Mouse (Mus musculus): ENCODE results near the gene Cpne6. TPM values are rescaled to one million over a fixed set of nuclear protein-coding genes. Genes with fewer than 3 reads are reported as not detected.

The Cpne6 gene
- polyA plus RNA-seq, 1 experiment = not detected

DNA sequence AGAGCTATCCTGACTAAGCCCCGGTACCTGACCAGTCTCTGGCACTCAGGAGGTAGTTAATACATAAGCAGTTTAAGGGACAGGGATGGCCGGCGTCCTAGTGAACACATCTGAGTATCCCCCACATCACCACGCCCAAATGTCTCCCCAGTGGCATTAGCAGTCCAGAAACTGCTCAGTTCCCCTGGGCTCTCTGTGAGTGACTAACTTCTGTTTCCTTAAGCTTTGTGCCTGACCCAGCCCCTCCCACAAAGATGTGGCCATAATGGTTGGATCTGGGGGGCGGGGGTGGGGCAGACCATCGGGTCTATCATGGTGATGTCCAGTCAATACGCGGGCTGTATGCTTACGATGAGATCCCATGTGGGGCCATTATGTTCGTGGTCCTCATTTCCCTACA, 705 bp upstream of the Cpne6 start:
- peaks cover 95% of the 10 kb centered on the region for H3K27me3 ChIP-seq (ENCODE audit: control insufficient read depth, insufficient read depth, insufficient read length)
- H3K4me2 ChIP-seq (ENCODE audit: low read depth) = no peak overlapping the region
- H3K36me3 ChIP-seq (ENCODE audit: control insufficient read depth, insufficient read depth) = no peaks in the 10 kb centered on the region
- H3K4me3 ChIP-seq = no peak overlapping the region
- no peaks in the 10 kb centered on the region for H3K79me2 ChIP-seq (ENCODE audit: control insufficient read depth, insufficient read depth)
- no peak overlapping the region for H3ac ChIP-seq (ENCODE audit: control insufficient read depth, insufficient read length)
- no peak for TF ChIP-seq E2F4 (IDR thresholded peaks at IDR 0.05; ENCODE audit: insufficient read depth)

DNA sequence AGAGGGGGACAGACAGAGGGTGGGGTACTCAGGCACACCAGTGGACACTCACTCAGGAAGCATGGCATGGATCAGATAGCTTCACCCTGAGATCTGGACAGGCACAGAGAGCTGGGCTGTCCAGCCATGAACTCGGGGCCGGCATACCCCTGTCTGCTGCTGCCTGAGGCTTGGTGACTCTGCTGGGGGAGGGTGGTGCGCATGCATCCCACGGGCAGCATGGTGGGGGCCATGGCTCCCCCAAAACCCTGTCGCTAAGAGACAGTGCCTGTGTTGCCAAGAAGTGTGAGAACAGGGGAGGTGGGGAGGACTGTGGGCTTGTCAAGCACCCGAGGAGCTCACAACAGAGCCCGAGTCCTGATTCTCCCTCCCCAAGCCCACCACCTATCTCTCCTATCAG, 792 bp downstream of the Cpne6 start:
- Histone ChIP-seq H3K36me3 (ENCODE audit: control insufficient read depth, insufficient read depth) (no peaks in the 10 kb centered on the region), H3K4me2 (ENCODE audit: low read depth) (no peak overlapping the region), H3K27me3 (ENCODE audit: control insufficient read depth, insufficient read depth, insufficient read length) (peaks cover 97% of the 10 kb centered on the region), H3K4me3 (no peak overlapping the region), H3ac (ENCODE audit: control insufficient read depth, insufficient read length) (no peak overlapping the region), H3K79me2 (ENCODE audit: control insufficient read depth, insufficient read depth) (no peaks in the 10 kb centered on the region)
- TF ChIP-seq POLR2A (IDR thresholded peaks at IDR 0.05; ENCODE audit: insufficient read length, low read depth) (no peak), E2F4 (IDR thresholded peaks at IDR 0.05; ENCODE audit: insufficient read depth) (no peak), TCF3 (IDR thresholded peaks at IDR 0.05; ENCODE audit: insufficient read length, low read depth) (no peak), MAX (IDR thresholded peaks at IDR 0.05; ENCODE audit: low read depth) (no peak), CEBPB (IDR thresholded peaks at IDR 0.05; ENCODE audit: insufficient read depth, poor library complexity, severe bottlenecking) (no peak), POLR2AphosphoS2 (IDR thresholded peaks at IDR 0.05; ENCODE audit: insufficient read length, low read depth) (no peak), SRF (IDR thresholded peaks at IDR 0.05; ENCODE audit: control insufficient read depth, insufficient read length, low read depth) (no peak), TCF12 (IDR thresholded peaks at IDR 0.05; ENCODE audit: insufficient read depth, poor library complexity, severe bottlenecking) (no peak), MYOG (IDR thresholded peaks at IDR 0.05; ENCODE audit: control insufficient read depth in 1 of 3, insufficient read depth in 1 of 3, insufficient read length in 2 of 3, low read depth in 2 of 3) (no peak), REST (IDR thresholded peaks at IDR 0.05; ENCODE audit: insufficient read depth, insufficient read length) (no peak), MYOD1 (IDR thresholded peaks at IDR 0.05; ENCODE audit: control insufficient read depth in 1 of 3, insufficient read length in 2 of 3, low read depth in 2 of 3) (no peak), USF1 (IDR thresholded peaks at IDR 0.05; ENCODE audit: low read depth) (no peak)

DNA sequence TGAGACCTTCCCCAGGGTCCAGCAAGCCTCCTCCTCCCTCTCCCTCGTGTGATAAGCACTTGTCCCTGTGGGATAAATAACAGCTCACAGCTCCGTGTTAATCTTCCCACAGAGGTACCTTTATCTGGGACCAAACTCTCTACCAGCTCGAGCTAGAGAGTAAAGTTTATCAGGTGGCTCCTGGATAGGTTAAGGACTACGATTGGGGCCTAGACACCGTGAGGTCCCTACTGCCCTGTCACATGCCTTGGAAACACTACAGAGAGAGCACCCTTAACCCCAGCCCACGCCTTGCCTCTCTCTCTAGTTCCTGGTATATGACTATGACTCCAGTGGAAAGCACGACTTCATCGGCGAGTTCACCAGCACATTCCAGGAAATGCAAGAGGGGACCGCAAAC, 3.7 kb downstream of the Cpne6 start:
- Histone ChIP-seq H3K27me3 (ENCODE audit: control insufficient read depth, insufficient read depth, insufficient read length) (peaks cover 99% of the 10 kb centered on the region), H3K4me2 (ENCODE audit: low read depth) (no peak overlapping the region), H3K36me3 (ENCODE audit: control insufficient read depth, insufficient read depth) (no peaks in the 10 kb centered on the region), H3K4me3 (no peak overlapping the region), H3ac (ENCODE audit: control insufficient read depth, insufficient read length) (no peak overlapping the region), H3K79me2 (ENCODE audit: control insufficient read depth, insufficient read depth) (no peaks in the 10 kb centered on the region)
- TF ChIP-seq E2F4 (IDR thresholded peaks at IDR 0.05; ENCODE audit: insufficient read depth) (no peak), USF1 (IDR thresholded peaks at IDR 0.05; ENCODE audit: low read depth) (no peak), TCF3 (IDR thresholded peaks at IDR 0.05; ENCODE audit: insufficient read length, low read depth) (no peak), SRF (IDR thresholded peaks at IDR 0.05; ENCODE audit: control insufficient read depth, insufficient read length, low read depth) (no peak), MYOD1 (IDR thresholded peaks at IDR 0.05; ENCODE audit: control insufficient read depth in 1 of 3, insufficient read length in 2 of 3, low read depth in 2 of 3) (no peak), CEBPB (IDR thresholded peaks at IDR 0.05; ENCODE audit: insufficient read depth, poor library complexity, severe bottlenecking) (no peak), POLR2A (IDR thresholded peaks at IDR 0.05; ENCODE audit: insufficient read length, low read depth) (no peak), TCF12 (IDR thresholded peaks at IDR 0.05; ENCODE audit: insufficient read depth, poor library complexity, severe bottlenecking) (no peak), MYOG (IDR thresholded peaks at IDR 0.05; ENCODE audit: control insufficient read depth in 1 of 3, insufficient read depth in 1 of 3, insufficient read length in 2 of 3, low read depth in 2 of 3) (no peak), MAX (IDR thresholded peaks at IDR 0.05; ENCODE audit: low read depth) (no peak), REST (IDR thresholded peaks at IDR 0.05; ENCODE audit: insufficient read depth, insufficient read length) (no peak), POLR2AphosphoS2 (IDR thresholded peaks at IDR 0.05; ENCODE audit: insufficient read length, low read depth) (no peak)

DNA sequence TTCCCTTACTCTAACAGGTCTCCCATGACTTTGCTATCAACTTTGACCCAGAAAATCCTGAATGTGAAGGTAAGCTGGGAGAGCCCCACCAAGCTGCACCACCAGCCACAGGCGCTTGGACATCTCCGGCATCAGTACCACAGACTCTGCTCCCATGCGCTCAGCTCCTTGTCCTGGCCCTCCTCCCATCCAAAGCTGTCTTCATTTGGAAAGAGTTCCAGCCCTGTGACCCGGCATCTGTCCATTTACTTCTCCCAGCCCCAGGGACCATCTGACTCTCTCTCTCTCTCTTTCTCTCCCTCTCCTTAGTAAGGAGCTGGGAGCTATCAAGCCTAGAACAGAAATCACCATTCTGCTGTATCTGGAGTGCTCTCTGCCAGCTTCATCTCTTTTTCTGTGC, 5.6 kb downstream of the Cpne6 start:
- Histone ChIP-seq H3K79me2 (ENCODE audit: control insufficient read depth, insufficient read depth) (no peaks in the 10 kb centered on the region), H3K4me2 (ENCODE audit: low read depth) (no peak overlapping the region), H3K27me3 (ENCODE audit: control insufficient read depth, insufficient read depth, insufficient read length) (peaks cover 99% of the 10 kb centered on the region), H3ac (ENCODE audit: control insufficient read depth, insufficient read length) (no peak overlapping the region), H3K4me3 (no peak overlapping the region), H3K36me3 (ENCODE audit: control insufficient read depth, insufficient read depth) (no peaks in the 10 kb centered on the region)
- no peak for TF ChIP-seq SRF (IDR thresholded peaks at IDR 0.05; ENCODE audit: control insufficient read depth, insufficient read length, low read depth)
- TF ChIP-seq MYOD1 (IDR thresholded peaks at IDR 0.05; ENCODE audit: control insufficient read depth in 1 of 3, insufficient read length in 2 of 3, low read depth in 2 of 3) = no peak
- no peak for TF ChIP-seq MAX (IDR thresholded peaks at IDR 0.05; ENCODE audit: low read depth)
- TF ChIP-seq POLR2AphosphoS2 (IDR thresholded peaks at IDR 0.05; ENCODE audit: insufficient read length, low read depth) = no peak
- no peak for TF ChIP-seq TCF3 (IDR thresholded peaks at IDR 0.05; ENCODE audit: insufficient read length, low read depth)
- no peak for TF ChIP-seq CEBPB (IDR thresholded peaks at IDR 0.05; ENCODE audit: insufficient read depth, poor library complexity, severe bottlenecking)
- TF ChIP-seq USF1 (IDR thresholded peaks at IDR 0.05; ENCODE audit: low read depth) = no peak

DNA sequence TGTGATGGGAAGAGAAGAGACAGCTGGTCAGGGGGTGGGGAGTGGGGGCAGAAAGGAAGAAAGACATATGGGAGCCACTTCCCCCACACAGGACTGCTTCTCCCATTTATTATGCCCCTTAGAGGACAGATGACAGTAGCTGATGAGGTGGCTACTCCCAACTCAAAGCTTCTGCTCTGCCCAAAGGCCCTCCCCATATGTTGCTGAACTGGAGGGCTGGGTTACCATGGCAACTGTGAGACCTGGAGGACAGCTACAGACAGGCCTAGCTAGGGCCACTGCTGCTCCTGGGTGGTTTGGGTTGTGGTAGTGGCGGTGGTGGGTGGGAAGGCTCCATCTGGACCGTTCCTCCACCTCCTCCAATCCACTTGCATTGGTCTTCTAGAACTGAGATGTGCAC, 8.7 kb downstream of the Cpne6 start:
- no peaks in the 10 kb centered on the region for H3K36me3 ChIP-seq (ENCODE audit: control insufficient read depth, insufficient read depth)
- no peak overlapping the region for H3K4me2 ChIP-seq (ENCODE audit: low read depth)
- TF ChIP-seq SRF (IDR thresholded peaks at IDR 0.05; ENCODE audit: control insufficient read depth, insufficient read length, low read depth) (no peak), TCF3 (IDR thresholded peaks at IDR 0.05; ENCODE audit: insufficient read length, low read depth) (no peak), USF1 (IDR thresholded peaks at IDR 0.05; ENCODE audit: low read depth) (no peak), MYOG (IDR thresholded peaks at IDR 0.05; ENCODE audit: control insufficient read depth in 1 of 3, insufficient read depth in 1 of 3, insufficient read length in 2 of 3, low read depth in 2 of 3) (no peak), MYOD1 (IDR thresholded peaks at IDR 0.05; ENCODE audit: control insufficient read depth in 1 of 3, insufficient read length in 2 of 3, low read depth in 2 of 3) (no peak), POLR2A (IDR thresholded peaks at IDR 0.05; ENCODE audit: insufficient read length, low read depth) (no peak), TCF12 (IDR thresholded peaks at IDR 0.05; ENCODE audit: insufficient read depth, poor library complexity, severe bottlenecking) (no peak)
- no peak overlapping the region for H3ac ChIP-seq (ENCODE audit: control insufficient read depth, insufficient read length)
- H3K4me3 ChIP-seq = no peak overlapping the region
- peaks cover 92% of the 10 kb centered on the region for H3K27me3 ChIP-seq (ENCODE audit: control insufficient read depth, insufficient read depth, insufficient read length)
- H3K79me2 ChIP-seq (ENCODE audit: control insufficient read depth, insufficient read depth) = no peaks in the 10 kb centered on the region
